Mouse (Mus musculus): Measurements from ENCODE around the gene Npm3.

- no peak for TF ChIP-seq EP300 (IDR thresholded peaks at IDR 0.05; ENCODE audit: low read depth)
- TF ChIP-seq CTCF (IDR thresholded peaks at IDR 0.05; ENCODE audit: low read depth): no peak
These were observed 38.1 kb upstream of the Npm3 start for GRCm38 (mm10) chr19:45787450-45787849.

Measured in liver, embryonic 14.5 days (tissue).